Mouse (Mus musculus) left cerebral cortex, postnatal 4 days (tissue): Measurements from ENCODE around the gene Lrba. TPM values are rescaled to one million over a fixed set of nuclear protein-coding genes. Genes with fewer than 3 reads are reported as not detected.

Source experiments
- DNase-seq: peaks from one replicate; pipeline ENCODE4 v3.0.0-alpha.2; 2022
- intact Hi-C: fragments of 180-260 bp; cut with DNase I; formaldehyde crosslinking; loops from one replicate; pipeline ENCODE4 v1.15.1; 2025
- total RNA-seq, 2 experiments: library from RNA; stranded (reverse); gene quantifications; 2 replicates each; pipeline ENCODE4 v1.2.3; 2021

Lrba gene
- total RNA-seq, 2 experiments from 2014 or later = 19.2 to 19.3 TPM

DNA sequence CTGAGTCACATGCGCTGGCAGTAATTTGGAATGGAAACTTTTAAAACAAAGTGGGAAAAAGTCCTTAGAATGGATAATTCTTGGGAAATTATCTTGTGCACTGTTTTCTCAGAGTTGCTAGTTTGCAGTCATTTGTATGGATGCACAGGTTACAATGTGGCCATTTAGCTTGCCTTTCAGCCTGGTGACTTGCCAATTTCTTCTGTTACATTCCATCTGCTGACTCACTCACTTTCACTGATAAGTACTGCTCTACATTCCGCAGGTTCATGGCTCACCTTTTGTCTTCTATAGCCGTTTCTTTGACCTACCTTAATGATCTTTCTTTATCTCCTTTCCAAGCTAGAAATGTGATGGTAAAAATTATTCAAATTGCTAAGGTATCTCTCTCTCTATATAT is 28.6 kb downstream of the Lrba start:
- intact Hi-C loops = no loop called here
- no peak for DNase-seq

DNA sequence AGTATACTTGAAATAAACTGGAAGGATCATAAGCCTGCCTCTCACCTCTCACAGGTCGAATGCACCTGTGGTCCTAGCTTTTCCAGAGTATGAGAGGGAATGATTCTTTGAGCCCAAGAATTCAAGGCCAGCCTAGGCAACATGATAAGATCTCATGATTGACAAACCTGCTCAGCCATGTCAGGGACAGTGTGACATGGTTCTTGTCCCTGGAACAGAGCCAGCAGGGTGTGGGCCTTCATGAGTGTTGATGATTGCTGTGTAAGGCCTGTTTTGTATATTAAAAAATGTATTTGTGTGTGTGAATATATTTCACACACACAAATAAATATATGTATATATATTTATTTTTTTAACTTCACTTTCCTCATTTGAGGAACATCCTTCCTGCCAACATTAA is 29.3 kb downstream of the Lrba start:
- intact Hi-C loops = no loop called here

DNA sequence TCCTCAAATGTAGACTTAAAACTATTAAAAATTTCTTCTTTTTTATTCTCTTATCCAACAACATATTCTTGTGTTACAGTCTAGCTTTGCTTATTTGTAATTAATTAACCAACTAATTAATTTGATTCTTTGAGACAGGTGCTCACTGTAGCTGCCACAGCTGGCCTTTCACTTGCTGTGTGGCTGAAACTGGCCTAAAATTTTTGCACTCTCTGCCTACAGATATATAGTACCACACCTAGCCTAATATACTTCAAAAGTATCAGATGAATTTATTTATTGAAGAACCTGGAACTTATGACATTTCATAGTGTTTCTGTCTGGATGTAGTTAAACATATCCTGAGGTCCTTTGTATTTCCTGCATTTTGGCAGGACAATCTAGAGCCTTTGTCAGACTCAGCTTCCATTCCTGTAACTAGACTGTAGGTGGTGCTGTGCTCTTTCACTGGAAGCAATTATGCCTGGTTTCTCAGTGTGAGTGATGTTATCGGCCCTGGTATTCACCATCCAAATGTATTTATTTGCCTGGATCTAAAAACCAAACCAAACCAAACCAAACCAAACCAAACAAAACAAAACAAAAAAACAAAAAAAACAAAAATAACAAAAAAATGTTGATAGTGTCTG is 43.7 kb downstream of the Lrba start:
- intact Hi-C loops = loop anchor here (10.0 kb wide), 1 partner anchor 487 kb away; no protein-coding TSS in a partner anchor
- peak; percentile 12 for DNase-seq

More for the DNA sequence above, 29.3 kb downstream of the Lrba start:
- no peak for DNase-seq

DNA sequence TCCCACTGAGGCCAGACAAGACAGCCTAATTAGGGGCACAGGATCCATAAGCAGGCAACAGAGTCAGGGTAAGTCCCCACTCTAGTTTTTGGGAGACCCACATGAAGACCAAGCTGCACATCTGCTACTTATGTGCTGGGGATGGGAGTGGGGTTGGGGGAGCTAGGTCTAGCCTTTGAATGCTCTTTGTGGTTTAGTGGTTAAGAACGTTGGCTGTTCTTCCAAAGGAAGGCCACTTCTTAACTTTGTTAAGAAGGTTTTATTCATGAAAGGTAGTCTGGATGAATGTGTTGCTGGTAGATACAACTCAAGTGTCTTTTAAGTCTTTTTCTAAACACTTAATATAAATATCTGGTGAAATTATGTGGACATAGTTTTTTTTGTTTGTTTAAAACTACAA is 51.2 kb downstream of the Lrba start:
- intact Hi-C loops = no loop called here
- no peak for DNase-seq

DNA sequence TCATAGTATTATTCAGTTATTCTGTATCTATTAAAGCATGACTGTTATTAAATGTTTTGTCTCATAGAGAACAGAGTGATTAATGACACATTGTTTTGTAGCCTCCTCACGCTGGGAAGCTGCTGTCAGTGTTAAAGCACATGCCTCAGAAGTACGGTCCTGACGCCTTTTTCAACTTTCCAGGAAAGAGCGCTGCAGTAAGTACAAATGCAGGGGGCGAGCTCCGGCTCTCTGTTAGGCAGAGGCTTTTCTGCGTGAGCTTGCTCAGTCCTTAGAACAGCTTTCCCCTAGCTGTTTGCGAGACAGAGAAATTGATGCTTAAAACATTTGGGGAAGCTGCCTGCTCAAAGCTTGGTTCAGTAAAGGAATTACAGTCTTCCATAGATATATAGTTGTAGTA is 66.8 kb downstream of the Lrba start:
- no peak for DNase-seq
- intact Hi-C loops = no loop called here

DNA sequence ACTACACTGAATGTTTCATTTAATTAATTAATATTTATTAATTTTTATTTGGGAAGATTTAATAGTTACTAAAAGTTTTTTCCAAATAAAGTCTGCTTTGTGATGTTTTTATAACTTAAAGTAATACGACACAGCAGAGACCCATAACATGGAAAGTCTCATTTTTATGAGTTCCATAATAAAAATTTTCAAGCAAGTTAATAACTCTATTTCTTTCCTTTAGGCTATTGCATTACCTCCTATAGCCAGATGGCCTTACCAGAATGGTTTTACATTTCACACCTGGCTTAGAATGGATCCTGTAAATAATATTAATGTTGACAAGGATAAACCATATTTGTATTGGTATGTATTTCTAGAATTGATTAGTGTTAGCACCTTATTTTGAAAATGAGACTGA is 70.4 kb downstream of the Lrba start:
- intact Hi-C loops = no loop called here
- DNase-seq = no peak

GRCm38 (mm10) chr3:86296214-86296613 is 71.7 kb downstream of the Lrba start:
- intact Hi-C loops = no loop called here
- no peak for DNase-seq

DNA sequence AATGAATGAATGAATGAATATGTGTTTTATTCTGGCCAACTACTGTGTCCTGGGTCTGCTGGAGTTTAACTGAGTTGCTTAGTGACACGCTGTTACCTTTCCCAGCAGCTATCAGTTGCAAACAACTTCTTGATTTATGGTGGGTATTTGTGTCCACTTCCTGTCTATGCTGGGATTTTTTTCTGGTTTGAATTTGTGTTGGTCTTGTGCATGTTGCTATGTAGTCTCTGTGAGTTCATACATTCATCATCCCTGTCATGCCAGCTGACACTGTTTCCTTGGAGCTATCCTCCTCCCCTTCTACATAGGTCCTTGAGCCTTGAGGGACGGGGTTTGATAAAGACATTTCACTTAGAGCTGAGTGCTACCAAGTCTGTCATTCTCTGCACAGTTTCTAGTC is 84.4 kb downstream of the Lrba start:
- DNase-seq = no peak
- intact Hi-C loops = no loop called here

- no peak for DNase-seq
- intact Hi-C loops = no loop called here
Measured at GRCm38 (mm10) chr3:86310216-86310615, 85.7 kb downstream of the Lrba start.

GRCm38 (mm10) chr3:86311406-86311805 is 86.9 kb downstream of the Lrba start:
- intact Hi-C loops = no loop called here

DNA sequence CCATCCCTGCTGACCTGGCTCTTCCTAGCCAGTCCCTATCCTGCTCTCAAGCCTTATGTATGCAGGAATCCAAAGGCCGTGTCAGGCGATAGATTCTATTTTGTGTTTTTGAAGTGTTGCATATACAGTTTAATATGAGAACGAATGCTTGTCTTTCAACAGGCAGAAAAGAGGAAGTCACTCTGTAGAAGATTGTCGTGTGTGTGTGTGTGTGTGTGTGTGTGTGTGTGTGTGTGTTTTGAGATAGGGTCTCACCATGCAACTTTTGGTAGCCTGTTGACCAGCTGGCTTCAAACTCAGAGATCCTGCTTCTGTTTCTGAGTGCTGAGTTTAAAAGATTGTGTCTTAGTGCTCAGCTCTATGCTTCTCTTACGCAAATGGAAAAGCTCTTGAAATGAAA is 93.2 kb downstream of the Lrba start:
- no peak for DNase-seq
- intact Hi-C loops = no loop called here

More at GRCm38 (mm10) chr3:86311406-86311805, 86.9 kb downstream of the Lrba start:
- DNase-seq = no peak

GRCm38 (mm10) chr3:86328531-86328930 is 104.1 kb downstream of the Lrba start:
- intact Hi-C loops = loop anchor here (10.0 kb wide), 1 partner anchor 436 kb away; no protein-coding TSS in a partner anchor
- DNase-seq = peak; percentile 5

DNA sequence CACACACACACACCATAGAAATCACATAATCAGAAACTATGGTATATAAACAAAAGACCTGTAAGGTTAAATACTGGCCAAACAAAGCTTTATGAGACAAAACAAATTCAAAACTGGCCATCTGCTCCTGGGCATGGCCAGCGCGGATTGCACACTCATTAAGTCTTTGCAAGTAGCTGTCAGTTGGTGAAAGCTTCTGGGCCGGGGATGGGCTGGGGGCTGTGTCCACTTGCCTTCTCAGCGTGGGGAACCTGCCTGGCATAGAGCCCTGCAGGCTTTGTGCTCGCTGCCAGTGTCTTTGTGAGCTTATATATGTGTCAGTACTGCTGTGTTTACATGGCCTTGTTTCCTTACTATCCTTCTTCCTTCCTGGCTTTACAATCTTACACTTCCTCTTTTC is 118.8 kb downstream of the Lrba start:
- intact Hi-C loops = no loop called here
- DNase-seq = peak; percentile 70

DNA sequence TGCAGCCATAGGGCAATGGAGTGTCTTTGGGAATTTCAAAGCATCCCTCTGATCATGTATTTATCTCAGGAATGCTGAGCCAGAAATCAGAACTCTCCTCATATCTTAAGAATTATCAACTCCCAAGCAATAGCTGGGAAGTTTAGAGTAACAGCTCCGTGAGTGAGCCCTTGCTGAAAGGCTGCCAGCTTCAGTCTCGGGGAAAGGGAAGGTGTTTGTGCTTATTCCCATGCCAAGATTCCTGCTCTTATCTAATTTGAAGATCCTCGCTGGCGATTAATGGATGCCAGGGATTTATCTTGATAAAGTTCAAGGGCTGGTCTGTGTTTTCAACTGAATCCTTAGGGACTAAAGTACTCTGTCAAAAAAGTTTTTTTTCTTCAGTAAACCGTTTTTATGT is 138.0 kb downstream of the Lrba start:
- intact Hi-C loops = no loop called here
- no peak for DNase-seq

DNA sequence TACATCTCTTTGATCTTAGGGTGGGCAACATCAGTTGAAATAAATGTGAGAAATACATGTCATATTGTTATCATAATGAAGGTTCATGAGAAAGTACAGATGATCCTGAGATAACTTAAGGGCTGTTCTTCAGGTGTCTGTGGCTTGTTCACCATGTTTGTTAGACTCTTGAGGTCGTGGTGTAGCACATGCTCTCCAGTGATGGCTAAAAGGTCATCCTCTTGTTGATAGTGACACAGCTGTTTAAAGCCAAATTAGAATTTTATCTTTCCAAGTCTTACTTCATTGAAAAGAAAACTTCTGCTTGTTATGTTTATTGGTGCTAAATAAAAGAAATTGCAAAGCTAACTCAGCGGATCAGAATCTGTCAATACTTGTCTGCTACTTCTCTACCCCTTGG is 147.0 kb downstream of the Lrba start:
- intact Hi-C loops = no loop called here
- DNase-seq = no peak

DNA sequence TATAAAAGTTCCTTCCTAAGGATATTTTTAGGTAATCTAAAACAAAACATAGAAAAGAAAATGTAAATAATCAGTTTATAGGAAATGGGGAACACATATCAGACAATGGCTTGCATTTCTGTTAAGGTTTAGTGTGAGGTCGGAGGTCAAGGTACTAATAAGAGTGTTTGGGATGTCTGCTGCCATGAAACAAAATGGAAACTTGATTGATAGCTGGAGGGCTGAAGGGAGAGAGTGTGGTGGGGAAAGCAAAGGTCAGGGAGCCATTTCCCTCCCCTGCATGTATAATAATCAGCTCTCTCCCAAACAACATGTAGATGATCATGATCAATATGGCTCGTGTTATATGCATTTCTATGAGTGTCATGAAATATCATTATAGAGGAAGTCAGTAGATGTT is 150.8 kb downstream of the Lrba start:
- intact Hi-C loops = no loop called here
- no peak for DNase-seq

GRCm38 (mm10) chr3:86382557-86382956 is 158.1 kb downstream of the Lrba start:
- DNase-seq = no peak
- intact Hi-C loops = no loop called here

DNA sequence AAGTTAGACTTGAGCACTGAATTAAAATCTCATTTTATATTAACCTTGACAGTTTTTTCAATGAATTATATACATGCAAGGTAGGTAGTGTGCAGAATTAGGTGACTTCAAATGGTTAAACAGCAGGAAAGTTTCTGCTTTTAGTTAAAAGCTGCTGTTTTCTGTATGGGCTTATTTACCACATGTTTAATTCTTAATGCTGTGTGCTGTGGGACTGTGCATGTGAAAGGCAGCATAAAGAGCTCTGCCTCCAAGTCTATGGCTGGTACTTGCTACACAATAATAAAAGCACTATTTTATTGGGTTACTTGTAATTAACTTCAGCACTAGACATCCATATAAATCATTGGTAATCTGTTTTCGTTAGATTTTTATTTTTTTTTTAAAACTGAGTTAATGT is 160.6 kb downstream of the Lrba start:
- DNase-seq = no peak

GRCm38 (mm10) chr3:86386246-86386645 is 161.8 kb downstream of the Lrba start:
- intact Hi-C loops = no loop called here
- DNase-seq = no peak

More for the DNA sequence above, 160.6 kb downstream of the Lrba start:
- intact Hi-C loops = no loop called here

GRCm38 (mm10) chr3:86423828-86424227 is 199.3 kb downstream of the Lrba start:
- intact Hi-C loops = no loop called here

DNA sequence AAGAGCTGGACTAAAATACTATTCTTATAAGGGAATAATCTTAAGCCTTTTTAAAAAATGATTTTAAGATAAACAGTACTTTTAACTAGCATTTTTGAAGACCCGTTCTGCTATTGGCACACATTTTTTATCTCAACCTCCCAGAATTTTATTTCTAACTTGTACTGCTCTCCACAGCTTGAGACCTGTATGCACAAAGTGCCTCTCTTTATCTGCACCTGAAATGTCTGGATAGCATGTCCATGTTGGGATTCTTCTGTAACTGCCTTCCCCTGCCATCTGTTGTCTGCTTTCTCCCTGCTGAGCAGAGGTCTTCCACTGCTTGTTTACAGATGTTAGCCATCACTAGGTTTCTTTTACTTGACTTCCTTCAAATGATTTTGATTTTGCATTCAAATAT is 202.3 kb downstream of the Lrba start:
- intact Hi-C loops = no loop called here
- no peak for DNase-seq

More at GRCm38 (mm10) chr3:86423828-86424227, 199.3 kb downstream of the Lrba start:
- no peak for DNase-seq

DNA sequence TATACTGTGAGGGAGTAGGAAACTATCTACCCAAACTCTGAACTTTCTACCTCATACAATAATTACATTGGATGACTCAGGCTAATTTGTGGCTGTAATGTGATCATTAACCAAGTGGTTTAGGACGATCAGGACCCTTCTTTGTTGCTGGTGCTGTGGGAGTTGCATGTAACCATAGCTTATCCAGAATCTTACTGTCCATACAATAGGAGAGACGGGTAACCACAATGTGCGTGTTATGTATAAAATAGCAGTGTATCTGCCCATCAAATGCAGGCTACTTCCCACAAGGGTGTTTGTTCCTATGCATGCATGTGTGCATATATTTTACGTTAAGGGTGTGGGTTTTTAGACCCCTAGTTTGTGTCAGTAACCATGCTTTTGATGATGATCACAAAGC is 219.0 kb downstream of the Lrba start:
- DNase-seq = no peak
- intact Hi-C loops = no loop called here

- DNase-seq = no peak
- intact Hi-C loops = no loop called here
Measured at GRCm38 (mm10) chr3:86451211-86451610, 226.7 kb downstream of the Lrba start.
